Mouse (Mus musculus) liver, postnatal 0 days (tissue): ENCODE measurements around the gene Chad.

ENCODE experiments used
- CTCF ChIP-seq: sonication (generic); IDR thresholded peaks from 2 replicates; pipeline ENCODE4 v1.5.1; 2016; ENCODE audit warnings: antibody characterized with exemption, low read depth
- EP300 ChIP-seq: IDR thresholded peaks from 2 replicates; pipeline ENCODE4 v1.6.1; 2016; ENCODE audit warnings: antibody characterized with exemption, low read depth, mild to moderate bottlenecking

- no peak for TF ChIP-seq CTCF
- TF ChIP-seq EP300: no peak
Observed at GRCm38 (mm10) chr11:94597319-94597718, 32.5 kb downstream of the Chad start.
